Mouse (Mus musculus): ENCODE data around the gene Gm27021. TPM values are rescaled to one million over a fixed set of nuclear protein-coding genes. Genes with fewer than 3 reads are reported as not detected.
A peak's percentile ranks its signal among the peaks of the same experiment; 100 is the strongest.
"Not testable (repeated sequence)": the region's sequence is repeated elsewhere in the genome, so short reads cannot be mapped to it uniquely, and the experiment has no call there.

The Gm27021 gene
- polyA plus RNA-seq, 1 experiment from 2014 or later: 3.1 TPM

- no peaks in the 10 kb centered on the region for H3K36me3 ChIP-seq
- no peak overlapping the region for H3K4me3 ChIP-seq
- peak; percentile 64 for DNase-seq (ENCODE audit: low spot score)
- H3K27me3 ChIP-seq (ENCODE audit: low read depth, poor library complexity, severe bottlenecking): peaks cover 37% of the 10 kb centered on the region
- peaks cover 13% of the 10 kb centered on the region for H3K4me1 ChIP-seq
- no peak overlapping the region for H3K27ac ChIP-seq (replicated peaks)
- 19% methylated on average over 10 of the region's 10 CpGs for WGBS
- H3K9me3 ChIP-seq (replicated peaks): no peaks in the 10 kb centered on the region
These were observed 15.7 kb upstream of the Gm27021 start for GRCm38 (mm10) chr8:120683602-120684001.

DNA sequence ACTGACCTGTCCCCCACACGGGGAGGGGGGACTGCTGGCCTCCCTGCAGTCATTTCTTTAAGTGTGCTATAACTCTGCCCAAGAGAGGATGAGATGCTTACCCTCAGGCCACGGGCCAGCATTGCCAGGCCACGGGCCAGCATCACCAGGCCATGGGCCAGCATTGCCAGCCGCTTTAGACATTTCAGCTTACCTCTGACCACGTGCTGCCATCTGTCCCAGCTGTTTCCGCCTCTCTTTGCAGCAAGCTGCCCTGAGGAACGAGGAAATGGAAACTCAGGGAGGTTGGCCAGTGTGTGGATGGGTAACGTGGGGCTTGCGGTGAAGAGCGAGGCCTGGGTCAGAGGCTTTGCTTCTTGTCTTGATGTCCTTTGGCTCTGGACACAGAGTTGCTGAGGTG is 13.2 kb upstream of the Gm27021 start:
- Histone ChIP-seq H3K9me3 (replicated peaks) (no peaks in the 10 kb centered on the region), H3K4me3 (no peak overlapping the region), H3K36me3 (no peaks in the 10 kb centered on the region), H3K27me3 (ENCODE audit: low read depth, poor library complexity, severe bottlenecking) (peaks cover 27% of the 10 kb centered on the region; the same call in 1 of the 2 replicates), H3K4me1 (peaks cover 13% of the 10 kb centered on the region), H3K27ac (replicated peaks) (no peak overlapping the region)
- DNase-seq (ENCODE audit: low spot score): no peak
- 80% methylated on average over 10 of the region's 10 CpGs for WGBS

DNA sequence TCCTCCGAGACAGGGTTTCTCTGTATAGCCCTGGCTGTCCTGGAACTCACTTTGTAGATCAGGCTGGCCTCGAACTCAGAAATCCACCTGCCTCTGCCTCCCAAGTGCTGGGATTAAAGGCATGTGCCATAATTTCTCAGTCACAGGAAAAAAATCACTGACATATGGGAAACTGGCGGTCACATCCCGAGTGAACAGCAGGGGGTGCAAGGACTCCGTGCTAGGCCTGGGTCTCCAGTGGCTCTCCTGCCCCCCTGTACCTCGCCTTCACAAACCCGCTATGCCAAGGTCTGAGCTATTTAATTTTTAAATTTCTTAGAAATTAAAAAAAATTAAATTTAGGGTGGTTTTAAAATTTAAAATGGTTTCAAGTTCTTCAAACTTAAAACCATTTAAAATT is 12.5 kb upstream of the Gm27021 start:
- Histone ChIP-seq H3K4me1 (peaks cover 13% of the 10 kb centered on the region), H3K27me3 (ENCODE audit: low read depth, poor library complexity, severe bottlenecking) (peaks cover 23% of the 10 kb centered on the region; the same call in 1 of the 2 replicates)
- WGBS: 68% methylated on average over 7 of the region's 7 CpGs
- DNase-seq (ENCODE audit: low spot score): peak; percentile 26
- H3K4me3 ChIP-seq; H3K36me3 ChIP-seq; H3K9me3 ChIP-seq (replicated peaks); H3K27ac ChIP-seq (replicated peaks): not testable (repeated sequence)

- Histone ChIP-seq H3K27me3 (ENCODE audit: low read depth, poor library complexity, severe bottlenecking) (peaks cover 23% of the 10 kb centered on the region; the same call in 1 of the 2 replicates), H3K9me3 (replicated peaks) (no peaks in the 10 kb centered on the region), H3K27ac (replicated peaks) (no peak overlapping the region), H3K36me3 (peaks cover 8% of the 10 kb centered on the region; the same call in 1 of the 2 replicates), H3K4me3 (no peak overlapping the region), H3K4me1 (peaks cover 7% of the 10 kb centered on the region; the same call in 1 of the 2 replicates)
- 80% methylated on average over 11 of the region's 11 CpGs for WGBS
- no peak for DNase-seq (ENCODE audit: low spot score)
These were observed 11.9 kb upstream of the Gm27021 start for GRCm38 (mm10) chr8:120679629-120680387.

GRCm38 (mm10) chr8:120678447-120678846 is 10.6 kb upstream of the Gm27021 start:
- DNase-seq (ENCODE audit: low spot score): peak; percentile 83
- H3K4me1 ChIP-seq: peaks cover 3% of the 10 kb centered on the region; the same call in 1 of the 2 replicates
- H3K27me3 ChIP-seq (ENCODE audit: low read depth, poor library complexity, severe bottlenecking): peaks cover 22% of the 10 kb centered on the region; the same call in 1 of the 2 replicates
- no peaks in the 10 kb centered on the region for H3K9me3 ChIP-seq (replicated peaks)
- WGBS: 16% methylated on average over 10 of the region's 10 CpGs
- no peak overlapping the region for H3K4me3 ChIP-seq
- no peak overlapping the region for H3K27ac ChIP-seq (replicated peaks)
- peaks cover 18% of the 10 kb centered on the region for H3K36me3 ChIP-seq

- H3K4me1 ChIP-seq: peaks cover 18% of the 10 kb centered on the region
- H3K4me3 ChIP-seq: no peak overlapping the region
- DNase-seq (ENCODE audit: low spot score): no peak
- H3K27me3 ChIP-seq (ENCODE audit: low read depth, poor library complexity, severe bottlenecking): 0 out of 2 replicates have a peak, but pooled peaks cover 9% of the 10 kb centered on the region
- 77% methylated on average over 8 of the region's 8 CpGs for WGBS
- peaks cover 45% of the 10 kb centered on the region for H3K36me3 ChIP-seq
- H3K9me3 ChIP-seq (replicated peaks): no peaks in the 10 kb centered on the region
- no peak overlapping the region for H3K27ac ChIP-seq (replicated peaks)
These were observed 7.8 kb upstream of the Gm27021 start for GRCm38 (mm10) chr8:120675718-120676117.

DNA sequence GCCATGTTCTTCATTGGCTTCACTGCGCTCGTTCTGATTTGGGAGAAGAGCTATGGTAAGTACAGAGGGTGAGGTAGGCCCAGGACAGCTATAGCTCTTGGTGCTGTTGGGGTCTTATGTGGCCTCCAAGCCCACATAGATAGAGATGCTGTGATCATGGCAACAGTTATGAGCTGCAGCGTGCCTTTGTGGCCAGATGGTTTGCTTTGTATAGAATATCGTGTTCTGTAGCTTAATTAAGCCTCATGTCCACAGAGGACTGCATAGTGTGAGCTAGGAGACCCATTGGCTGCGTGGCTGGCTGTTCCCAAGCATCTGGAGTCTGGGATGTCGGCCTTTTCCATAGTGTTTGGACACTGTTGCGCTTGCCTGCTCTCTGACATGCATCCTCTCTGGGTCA is 5.4 kb upstream of the Gm27021 start:
- no peak overlapping the region for H3K4me3 ChIP-seq
- no peak for DNase-seq (ENCODE audit: low spot score)
- no peaks in the 10 kb centered on the region for H3K9me3 ChIP-seq (replicated peaks)
- WGBS: 99% methylated on average over 7 of the region's 7 CpGs
- peaks cover 35% of the 10 kb centered on the region for H3K4me1 ChIP-seq
- no peaks in the 10 kb centered on the region for H3K27me3 ChIP-seq (ENCODE audit: low read depth, poor library complexity, severe bottlenecking)
- peaks cover 57% of the 10 kb centered on the region for H3K36me3 ChIP-seq
- H3K27ac ChIP-seq (replicated peaks): no peak overlapping the region

- WGBS: 93% methylated on average over 16 of the region's 16 CpGs
- H3K9me3 ChIP-seq (replicated peaks): no peaks in the 10 kb centered on the region
- H3K36me3 ChIP-seq: peaks cover 57% of the 10 kb centered on the region
- H3K27ac ChIP-seq (replicated peaks): no peak overlapping the region
- DNase-seq (ENCODE audit: low spot score): no peak
- H3K4me3 ChIP-seq: no peak overlapping the region
- no peaks in the 10 kb centered on the region for H3K27me3 ChIP-seq (ENCODE audit: low read depth, poor library complexity, severe bottlenecking)
- peaks cover 37% of the 10 kb centered on the region for H3K4me1 ChIP-seq
These were observed 4.8 kb upstream of the Gm27021 start for GRCm38 (mm10) chr8:120672626-120673229.

- Histone ChIP-seq H3K36me3 (peaks cover 57% of the 10 kb centered on the region), H3K27me3 (ENCODE audit: low read depth, poor library complexity, severe bottlenecking) (no peaks in the 10 kb centered on the region), H3K9me3 (replicated peaks) (no peaks in the 10 kb centered on the region), H3K4me1 (peaks cover 43% of the 10 kb centered on the region), H3K4me3 (no peak overlapping the region), H3K27ac (replicated peaks) (no peak overlapping the region)
- WGBS: 69% methylated on average over 6 of the region's 6 CpGs
- DNase-seq (ENCODE audit: low spot score): no peak
These were observed 3.9 kb upstream of the Gm27021 start for GRCm38 (mm10) chr8:120671775-120672174.

- Histone ChIP-seq H3K9me3 (replicated peaks) (no peaks in the 10 kb centered on the region), H3K27me3 (ENCODE audit: low read depth, poor library complexity, severe bottlenecking) (no peaks in the 10 kb centered on the region), H3K36me3 (peaks cover 62% of the 10 kb centered on the region), H3K4me1 (peaks cover 71% of the 10 kb centered on the region), H3K27ac (replicated peaks) (peak within 1 kb of the TSS; percentile 92), H3K4me3 (peak within 1 kb of the TSS; percentile 98)
- under 1% methylated on average over 51 of the region's 51 CpGs for WGBS
- DNase-seq (ENCODE audit: low spot score): no peak
These were observed 561 bp upstream of the Gm27021 start, which contains the start of gene Emc8 for GRCm38 (mm10) chr8:120668374-120668905. Emc8 (minus strand) TSS chr8:120668573.

GRCm38 (mm10) chr8:120666807-120667470 is 940 bp downstream of the Gm27021 start:
- whole genome bisulfite sequencing: 1% methylated on average over 17 of the region's 17 CpGs
- Histone ChIP-seq H3K27ac (replicated peaks) (peak overlapping the region; percentile 92), H3K36me3 (peaks cover 51% of the 10 kb centered on the region), H3K9me3 (replicated peaks) (no peaks in the 10 kb centered on the region), H3K27me3 (ENCODE audit: low read depth, poor library complexity, severe bottlenecking) (no peaks in the 10 kb centered on the region), H3K4me3 (peak overlapping the region; percentile 98), H3K4me1 (peaks cover 69% of the 10 kb centered on the region)
- no peak for DNase-seq (ENCODE audit: low spot score)

DNA sequence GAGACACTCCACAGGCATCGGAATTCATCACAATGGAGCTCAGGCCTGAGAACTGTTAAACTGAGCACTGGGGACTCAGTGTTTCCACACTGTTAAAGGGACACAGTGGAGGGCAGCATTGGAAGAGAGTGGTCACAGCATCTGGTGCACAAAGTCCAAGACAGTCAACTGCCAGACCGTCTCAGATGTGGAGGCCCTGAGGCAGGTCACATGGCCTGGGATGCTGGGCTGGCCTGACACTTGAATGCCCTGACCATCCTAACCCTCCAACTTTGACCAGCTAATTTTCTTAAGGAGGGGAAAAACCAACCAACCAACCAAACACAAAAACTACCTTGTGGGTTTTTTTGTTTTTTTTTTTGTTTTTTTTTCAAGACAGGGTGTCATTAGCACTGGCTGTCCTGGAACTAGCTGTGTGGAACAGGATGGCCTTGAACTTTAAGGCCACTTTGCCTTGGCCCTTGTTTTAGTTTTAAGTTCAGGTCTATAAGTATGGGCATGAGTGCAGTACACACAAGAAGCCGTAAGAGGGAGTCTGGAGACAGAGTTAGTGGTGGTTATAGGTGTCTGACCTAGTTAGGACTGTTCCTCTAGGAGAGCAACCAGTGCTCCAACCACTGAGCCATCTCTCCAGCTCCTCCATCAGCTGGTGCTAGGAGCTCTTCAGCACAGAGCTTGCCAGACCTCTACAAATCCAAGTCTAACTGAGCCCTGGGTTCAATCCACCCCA is 2.0 kb downstream of the Gm27021 start:
- peaks cover 42% of the 10 kb centered on the region for H3K36me3 ChIP-seq
- peaks cover 58% of the 10 kb centered on the region for H3K4me1 ChIP-seq
- H3K9me3 ChIP-seq (replicated peaks): no peaks in the 10 kb centered on the region
- no peaks in the 10 kb centered on the region for H3K27me3 ChIP-seq (ENCODE audit: low read depth, poor library complexity, severe bottlenecking)
- no peak overlapping the region; the same call in 1 of the 2 replicates for H3K27ac ChIP-seq (replicated peaks)
- DNase-seq (ENCODE audit: low spot score): no peak
- 80% methylated on average over 3 of the region's 3 CpGs for WGBS
- peak overlapping the region; percentile 98 for H3K4me3 ChIP-seq
